Mouse (Mus musculus): ENCODE data around the gene Rbm8a2. TPM values are rescaled to one million over a fixed set of nuclear protein-coding genes. Genes with fewer than 3 reads are reported as not detected.

The Rbm8a2 gene
- polyA plus RNA-seq, 1 experiment from 2014 or later, result 0.58 TPM

GRCm38 (mm10) chr1:176000599-176000998 is 21.7 kb upstream of the Rbm8a2 start:
- DNase-seq (ENCODE audit: low spot score) (no peak), ATAC-seq (ENCODE audit: low FRiP score) (no peak)
- Histone ChIP-seq H3K9ac (no peak overlapping the region), H3K27me3 (ENCODE audit: control insufficient read depth, insufficient read depth, low read length) (no peaks in the 10 kb centered on the region), H3K36me3 (replicated peaks; ENCODE audit: control insufficient read depth, insufficient read depth) (no peaks in the 10 kb centered on the region), H3K4me3 (replicated peaks; ENCODE audit: low read length) (no peak overlapping the region), H3K27ac (no peak overlapping the region), H3K4me1 (replicated peaks; ENCODE audit: control insufficient read depth, insufficient read depth, low read length) (peaks cover 12% of the 10 kb centered on the region), H3K9me3 (ENCODE audit: control insufficient read depth, low read length) (no peaks in the 10 kb centered on the region), H3K4me2 (replicated peaks) (no peak overlapping the region)
- 56% methylated on average over 5 of the region's 5 CpGs for WGBS

- Histone ChIP-seq H3K4me3 (replicated peaks; ENCODE audit: low read length) (no peak overlapping the region), H3K9me3 (ENCODE audit: control insufficient read depth, low read length) (no peaks in the 10 kb centered on the region), H3K4me2 (replicated peaks) (no peak overlapping the region), H3K27me3 (ENCODE audit: control insufficient read depth, insufficient read depth, low read length) (no peaks in the 10 kb centered on the region), H3K9ac (no peak overlapping the region), H3K4me1 (replicated peaks; ENCODE audit: control insufficient read depth, insufficient read depth, low read length) (peaks cover 12% of the 10 kb centered on the region), H3K36me3 (replicated peaks; ENCODE audit: control insufficient read depth, insufficient read depth) (no peaks in the 10 kb centered on the region), H3K27ac (peak overlapping the region; percentile 43; the same call in 1 of the 2 replicates)
- DNase-seq (ENCODE audit: low spot score) (no peak), ATAC-seq (ENCODE audit: low FRiP score) (peak; percentile 52)
- 41% methylated on average over 7 of the region's 7 CpGs for WGBS
These were observed 18.2 kb upstream of the Rbm8a2 start for GRCm38 (mm10) chr1:175997076-175997651.

- no peaks in the 10 kb centered on the region for H3K9me3 ChIP-seq (ENCODE audit: control insufficient read depth, low read length)
- no peak overlapping the region for H3K27ac ChIP-seq
- no peaks in the 10 kb centered on the region for H3K27me3 ChIP-seq (ENCODE audit: control insufficient read depth, insufficient read depth, low read length)
- DNase-seq (ENCODE audit: low spot score) (no peak), ATAC-seq (ENCODE audit: low FRiP score) (no peak)
- no peak overlapping the region for H3K9ac ChIP-seq
- no peaks in the 10 kb centered on the region for H3K4me1 ChIP-seq (replicated peaks; ENCODE audit: control insufficient read depth, insufficient read depth, low read length)
- H3K36me3 ChIP-seq (replicated peaks; ENCODE audit: control insufficient read depth, insufficient read depth), result no peaks in the 10 kb centered on the region
- no peak overlapping the region for H3K4me2 ChIP-seq (replicated peaks)
- WGBS, result 90% methylated on average over 4 of the region's 4 CpGs
- no peak overlapping the region for H3K4me3 ChIP-seq (replicated peaks; ENCODE audit: low read length)
These were observed 10.0 kb upstream of the Rbm8a2 start for GRCm38 (mm10) chr1:175988912-175989311.

GRCm38 (mm10) chr1:175988448-175988847 is 9.5 kb upstream of the Rbm8a2 start:
- Histone ChIP-seq H3K4me1 (replicated peaks; ENCODE audit: control insufficient read depth, insufficient read depth, low read length) (no peaks in the 10 kb centered on the region), H3K4me3 (replicated peaks; ENCODE audit: low read length) (no peak overlapping the region), H3K36me3 (replicated peaks; ENCODE audit: control insufficient read depth, insufficient read depth) (no peaks in the 10 kb centered on the region; the same call in 1 of the 2 replicates), H3K27me3 (ENCODE audit: control insufficient read depth, insufficient read depth, low read length) (no peaks in the 10 kb centered on the region), H3K27ac (no peak overlapping the region), H3K9ac (no peak overlapping the region), H3K4me2 (replicated peaks) (no peak overlapping the region), H3K9me3 (ENCODE audit: control insufficient read depth, low read length) (no peaks in the 10 kb centered on the region)
- no peak for DNase-seq (ENCODE audit: low spot score)
- no peak for ATAC-seq (ENCODE audit: low FRiP score)
- 94% methylated on average over 5 of the region's 5 CpGs for WGBS

GRCm38 (mm10) chr1:175970710-175971109 is 8.2 kb downstream of the Rbm8a2 start:
- WGBS, result 67% methylated on average over 5 of the region's 5 CpGs
- ATAC-seq (ENCODE audit: low FRiP score) (no peak; the same call in 1 of the 2 replicates), DNase-seq (ENCODE audit: low spot score) (no peak)
- H3K36me3 ChIP-seq (replicated peaks; ENCODE audit: control insufficient read depth, insufficient read depth), result no peaks in the 10 kb centered on the region
- H3K27ac ChIP-seq, result peak overlapping the region; percentile 51; the same call in 1 of the 2 replicates
- no peaks in the 10 kb centered on the region for H3K4me1 ChIP-seq (replicated peaks; ENCODE audit: control insufficient read depth, insufficient read depth, low read length)
- H3K9ac ChIP-seq, result no peak overlapping the region
- H3K27me3 ChIP-seq (ENCODE audit: control insufficient read depth, insufficient read depth, low read length), result no peaks in the 10 kb centered on the region
- no peaks in the 10 kb centered on the region for H3K9me3 ChIP-seq (ENCODE audit: control insufficient read depth, low read length)
- H3K4me3 ChIP-seq (replicated peaks; ENCODE audit: low read length), result no peak overlapping the region
- no peak overlapping the region for H3K4me2 ChIP-seq (replicated peaks)

GRCm38 (mm10) chr1:175967004-175967745 is 11.7 kb downstream of the Rbm8a2 start:
- H3K36me3 ChIP-seq (replicated peaks; ENCODE audit: control insufficient read depth, insufficient read depth), result no peaks in the 10 kb centered on the region
- DNase-seq (ENCODE audit: low spot score) (no peak), ATAC-seq (ENCODE audit: low FRiP score) (no peak)
- no peak overlapping the region for H3K9ac ChIP-seq
- H3K4me2 ChIP-seq (replicated peaks), result no peak overlapping the region
- no peak overlapping the region for H3K27ac ChIP-seq
- H3K4me1 ChIP-seq (replicated peaks; ENCODE audit: control insufficient read depth, insufficient read depth, low read length), result no peaks in the 10 kb centered on the region
- no peaks in the 10 kb centered on the region for H3K9me3 ChIP-seq (ENCODE audit: control insufficient read depth, low read length)
- H3K27me3 ChIP-seq (ENCODE audit: control insufficient read depth, insufficient read depth, low read length), result no peaks in the 10 kb centered on the region
- WGBS, result 95% methylated on average over 5 of the region's 5 CpGs
- H3K4me3 ChIP-seq (replicated peaks; ENCODE audit: low read length), result no peak overlapping the region

- no peak overlapping the region for H3K9ac ChIP-seq
These were observed 17.1 kb downstream of the Rbm8a2 start for GRCm38 (mm10) chr1:175961786-175962185.

GRCm38 (mm10) chr1:175950851-175951250 is 28.1 kb downstream of the Rbm8a2 start:
- no peak for DNase-seq (ENCODE audit: low spot score)
- Histone ChIP-seq H3K27me3 (ENCODE audit: control insufficient read depth, insufficient read depth, low read length) (no peaks in the 10 kb centered on the region), H3K4me3 (replicated peaks; ENCODE audit: low read length) (no peak overlapping the region), H3K4me2 (replicated peaks) (no peak overlapping the region), H3K36me3 (replicated peaks; ENCODE audit: control insufficient read depth, insufficient read depth) (no peaks in the 10 kb centered on the region), H3K9ac (no peak overlapping the region), H3K9me3 (ENCODE audit: control insufficient read depth, low read length) (no peaks in the 10 kb centered on the region), H3K27ac (no peak overlapping the region), H3K4me1 (replicated peaks; ENCODE audit: control insufficient read depth, insufficient read depth, low read length) (no peaks in the 10 kb centered on the region)
- WGBS, result 87% methylated on average over 2 of the region's 2 CpGs
- ATAC-seq (ENCODE audit: low FRiP score), result no peak

More at GRCm38 (mm10) chr1:175961786-175962185, 17.1 kb downstream of the Rbm8a2 start:
- Histone ChIP-seq H3K27me3 (ENCODE audit: control insufficient read depth, insufficient read depth, low read length) (no peaks in the 10 kb centered on the region), H3K4me2 (replicated peaks) (no peak overlapping the region), H3K4me3 (replicated peaks; ENCODE audit: low read length) (no peak overlapping the region), H3K4me1 (replicated peaks; ENCODE audit: control insufficient read depth, insufficient read depth, low read length) (no peaks in the 10 kb centered on the region), H3K36me3 (replicated peaks; ENCODE audit: control insufficient read depth, insufficient read depth) (no peaks in the 10 kb centered on the region), H3K9me3 (ENCODE audit: control insufficient read depth, low read length) (no peaks in the 10 kb centered on the region), H3K27ac (no peak overlapping the region)
- 82% methylated on average over 2 of the region's 2 CpGs for WGBS
- ATAC-seq (ENCODE audit: low FRiP score) (no peak), DNase-seq (ENCODE audit: low spot score) (no peak)

- DNase-seq (ENCODE audit: low spot score) (no peak), ATAC-seq (ENCODE audit: low FRiP score) (no peak; the same call in 1 of the 2 replicates)
- no peak overlapping the region for H3K9ac ChIP-seq
- WGBS, result 79% methylated on average over 3 of the region's 3 CpGs
- H3K4me2 ChIP-seq (replicated peaks), result no peak overlapping the region
- no peak overlapping the region for H3K27ac ChIP-seq
- no peaks in the 10 kb centered on the region for H3K27me3 ChIP-seq (ENCODE audit: control insufficient read depth, insufficient read depth, low read length)
- H3K36me3 ChIP-seq (replicated peaks; ENCODE audit: control insufficient read depth, insufficient read depth), result no peaks in the 10 kb centered on the region
- no peaks in the 10 kb centered on the region for H3K9me3 ChIP-seq (ENCODE audit: control insufficient read depth, low read length)
- H3K4me3 ChIP-seq (replicated peaks; ENCODE audit: low read length), result no peak overlapping the region
- H3K4me1 ChIP-seq (replicated peaks; ENCODE audit: control insufficient read depth, insufficient read depth, low read length), result no peaks in the 10 kb centered on the region
These were observed 28.5 kb downstream of the Rbm8a2 start for GRCm38 (mm10) chr1:175950421-175950820.
